Mouse (Mus musculus) heart, postnatal 0 days (tissue): ENCODE data around the gene Prpf3. TPM values are rescaled to one million over a fixed set of nuclear protein-coding genes. Genes with fewer than 3 reads are reported as not detected.

Source experiments
- ATAC-seq: fragments of 200-750 bp; cut with Nextera tagmentation; 2 replicates; pipeline ENCODE4 v1.8.0; 2017; ENCODE audit warnings: low read depth, moderate number of reproducible peaks, moderate library complexity; ENCODE audit not compliant: insufficient read depth
- DNase-seq: peaks from one replicate; pipeline ENCODE4 v3.0.0-alpha.2; 2016; ENCODE audit warnings: low spot score
- H3K27ac ChIP-seq: fragments of 300-500 bp; sonication (generic); 2 replicates; pipeline ENCODE4 v1.5.1; 2014; ENCODE audit warnings: low read depth, mild to moderate bottlenecking
- H3K27me3 ChIP-seq: fragments of 300-500 bp; sonication (generic); 2 replicates; pipeline ENCODE4 v1.6.1; 2014; ENCODE audit warnings: low read length, mixed read lengths; ENCODE audit not compliant: control insufficient read depth, insufficient read depth
- H3K36me3 ChIP-seq: fragments of 300-500 bp; sonication (generic); replicated peaks from 2 replicates; pipeline ENCODE4 v1.6.1; 2014; ENCODE audit warnings: low read length, mixed read lengths; ENCODE audit not compliant: control insufficient read depth, insufficient read depth
- H3K4me1 ChIP-seq: fragments of 300-500 bp; sonication (generic); 2 replicates; pipeline ENCODE4 v1.6.1; 2014; ENCODE audit warnings: antibody characterized with exemption; ENCODE audit not compliant: control insufficient read depth, insufficient read depth
- H3K4me2 ChIP-seq: fragments of 300-500 bp; sonication (generic); 2 replicates; pipeline ENCODE4 v1.6.1; 2014; ENCODE audit warnings: low read depth, mild to moderate bottlenecking, low read length, moderate library complexity
- H3K4me3 ChIP-seq: fragments of 300-500 bp; sonication (generic); 2 replicates; pipeline ENCODE4 v1.5.1; 2014; ENCODE audit warnings: low read depth, low read length
- H3K9ac ChIP-seq: fragments of 300-500 bp; sonication (generic); replicated peaks from 2 replicates; pipeline ENCODE4 v1.6.1; 2014; ENCODE audit warnings: low read depth, low read length, mixed read lengths
- H3K9me3 ChIP-seq: fragments of 300-500 bp; sonication (generic); replicated peaks from 2 replicates; pipeline ENCODE4 v1.6.1; 2016; ENCODE audit warnings: low read length; ENCODE audit not compliant: control insufficient read depth
- CTCF ChIP-seq: IDR thresholded peaks from 2 replicates; pipeline ENCODE4 v1.5.1; 2016; ENCODE audit warnings: antibody characterized with exemption, control low read depth, low read depth
- EP300 ChIP-seq: IDR thresholded peaks from 2 replicates; pipeline ENCODE4 v1.6.1; 2016; ENCODE audit warnings: antibody characterized with exemption, low read depth
- WGBS: fragments of 180-500 bp; shearing (Covaris S2); extraction: QIAGEN DNeasy Blood & Tissue Kit; methylation state at CpG from one replicate; pipeline ENCODE4 v1.1.7; 2014; 5-methylcytosine and 5-hydroxymethylcytosine counted together
- polyA plus RNA-seq: library from polyadenylated mRNA; unstranded; fragments of >200 nt; fragmentation: Nextera tagmentation; extraction: Ambion mirVana; gene quantifications from 2 replicates; pipeline ENCODE4 v1.2.1, GENCODE M21; 2015
- total RNA-seq: library from RNA; depleted of rRNA; stranded (reverse); fragments of >200 nt; gene quantifications from 2 replicates; pipeline ENCODE4 v1.2.3, GENCODE M21; 2014; ENCODE audit warnings: low replicate concordance

Prpf3 gene
- total and polyA plus RNA-seq, 2 experiments from 2014 or later: 6.0 to 16.3 TPM

GRCm38 (mm10) chr3:95871392-95871867 lies 15.7 kb upstream of the Prpf3 start, which contains the start of gene Mrps21:
Mrps21 (minus strand) TSS chr3:95871519.
- TF ChIP-seq EP300 (no peak), CTCF (no peak)
- DNase-seq: peak; percentile 96
- H3K4me2 ChIP-seq: peak within 1 kb of the TSS; percentile 78
- WGBS: under 1% methylated on average over 33 of the region's 33 CpGs
- peak within 1 kb of the TSS; percentile 92 for H3K27ac ChIP-seq
- peak within 1 kb of the TSS; percentile 69 for H3K4me3 ChIP-seq
- peaks cover 19% of the 10 kb centered on the region for H3K4me1 ChIP-seq
- ATAC-seq: peak; percentile 97
- no peaks in the 10 kb centered on the region for H3K27me3 ChIP-seq
- peak within 1 kb of the TSS; percentile 85 for H3K9ac ChIP-seq
- H3K36me3 ChIP-seq: peaks cover 32% of the 10 kb centered on the region
- H3K9me3 ChIP-seq: no peaks in the 10 kb centered on the region

- Histone ChIP-seq H3K27me3 (no peaks in the 10 kb centered on the region), H3K36me3 (peaks cover 36% of the 10 kb centered on the region), H3K4me3 (peak overlapping the region; percentile 69), H3K9me3 (no peaks in the 10 kb centered on the region), H3K4me1 (peaks cover 19% of the 10 kb centered on the region), H3K27ac (peak overlapping the region; percentile 92), H3K4me2 (peak overlapping the region; percentile 78), H3K9ac (peak overlapping the region; percentile 85)
- ATAC-seq: peak; percentile 16; the same call in 1 of the 2 replicates
- DNase-seq: no peak
- TF ChIP-seq CTCF: no peak
- TF ChIP-seq EP300: no peak
- WGBS: 5% methylated on average over 15 of the region's 15 CpGs
Measured at GRCm38 (mm10) chr3:95870976-95871375, 15.3 kb upstream of the Prpf3 start.

GRCm38 (mm10) chr3:95867408-95867807 lies 11.7 kb upstream of the Prpf3 start:
- Histone ChIP-seq H3K4me3 (no peak overlapping the region), H3K9me3 (no peaks in the 10 kb centered on the region), H3K9ac (no peak overlapping the region), H3K27ac (no peak overlapping the region), H3K27me3 (no peaks in the 10 kb centered on the region), H3K36me3 (peaks cover 62% of the 10 kb centered on the region), H3K4me2 (no peak overlapping the region), H3K4me1 (peaks cover 14% of the 10 kb centered on the region)
- ATAC-seq (no peak), DNase-seq (no peak)
- WGBS: 76% methylated on average over 2 of the region's 2 CpGs
- no peak for TF ChIP-seq CTCF
- TF ChIP-seq EP300: no peak

- TF ChIP-seq EP300: no peak
- no peak for TF ChIP-seq CTCF
- WGBS: 80% methylated on average over 5 of the region's 5 CpGs
- Histone ChIP-seq H3K36me3 (peaks cover 62% of the 10 kb centered on the region), H3K27me3 (no peaks in the 10 kb centered on the region), H3K4me1 (peaks cover 8% of the 10 kb centered on the region), H3K27ac (no peak overlapping the region), H3K4me3 (no peak overlapping the region), H3K9me3 (no peaks in the 10 kb centered on the region), H3K9ac (no peak overlapping the region), H3K4me2 (no peak overlapping the region)
- no peak for ATAC-seq
- no peak for DNase-seq
Measured at GRCm38 (mm10) chr3:95866071-95866470, 10.4 kb upstream of the Prpf3 start.

GRCm38 (mm10) chr3:95865571-95865970 lies 9.9 kb upstream of the Prpf3 start:
- ATAC-seq: no peak
- H3K36me3 ChIP-seq: peaks cover 62% of the 10 kb centered on the region
- H3K4me3 ChIP-seq: no peak overlapping the region
- H3K9ac ChIP-seq: no peak overlapping the region
- no peak overlapping the region for H3K4me2 ChIP-seq
- H3K9me3 ChIP-seq: no peaks in the 10 kb centered on the region
- no peaks in the 10 kb centered on the region for H3K27me3 ChIP-seq
- peaks cover 4% of the 10 kb centered on the region for H3K4me1 ChIP-seq
- no peak for TF ChIP-seq CTCF
- TF ChIP-seq EP300: no peak
- 90% methylated on average over 20 of the region's 20 CpGs for WGBS
- DNase-seq: no peak
- H3K27ac ChIP-seq: no peak overlapping the region

- no peak overlapping the region for H3K4me2 ChIP-seq
- DNase-seq: no peak
- no peak for ATAC-seq
- WGBS: 77% methylated on average over 5 of the region's 5 CpGs
- H3K36me3 ChIP-seq: peaks cover 60% of the 10 kb centered on the region
- no peak overlapping the region for H3K27ac ChIP-seq
- no peak overlapping the region for H3K4me3 ChIP-seq
- H3K27me3 ChIP-seq: no peaks in the 10 kb centered on the region
- H3K9ac ChIP-seq: no peak overlapping the region
- no peaks in the 10 kb centered on the region for H3K4me1 ChIP-seq
- TF ChIP-seq CTCF: no peak
- TF ChIP-seq EP300: no peak
- no peaks in the 10 kb centered on the region for H3K9me3 ChIP-seq
Measured at GRCm38 (mm10) chr3:95865050-95865449, 9.4 kb upstream of the Prpf3 start.
